Comparison of ENCODE assay signal across 8 mouse cellular contexts in the genomic region with DNA sequence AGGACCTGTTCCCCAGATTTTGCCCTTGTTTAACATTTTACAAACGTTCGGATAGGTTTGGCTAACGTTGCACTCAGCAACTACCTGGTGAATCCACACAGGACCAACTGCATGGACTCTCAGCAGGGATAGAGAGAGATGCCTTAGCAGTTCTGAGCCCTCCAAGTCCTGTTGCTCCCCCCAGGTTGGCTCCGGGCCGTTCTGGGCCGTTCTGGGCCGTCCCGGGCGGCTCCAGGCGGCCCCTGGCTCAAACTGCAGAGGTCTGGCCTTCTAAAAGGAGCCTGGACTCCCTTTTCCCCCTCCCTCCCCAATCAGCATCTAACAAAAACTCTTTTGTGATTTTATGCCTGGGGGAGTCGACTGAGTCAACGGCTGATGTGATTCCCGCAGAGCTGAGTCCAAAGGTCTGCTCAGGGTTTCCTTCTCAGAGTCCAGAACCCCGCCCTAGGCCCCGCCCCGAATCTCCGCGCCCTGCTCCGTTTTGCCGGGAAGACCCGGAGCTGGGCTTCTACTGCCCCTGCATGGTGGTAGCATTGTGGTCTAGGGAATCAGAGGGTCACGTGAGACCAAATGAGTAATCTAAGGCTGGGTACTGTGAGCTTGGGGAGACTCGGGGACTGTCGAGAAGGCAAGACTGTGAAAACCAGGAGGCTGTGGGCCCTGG. TPM values are rescaled to one million over a fixed set of nuclear protein-coding genes. Genes with fewer than 3 reads are reported as not detected.
DNase-seq lines count a peak whose midpoint lies in the region; ATAC-seq and TF ChIP-seq lines count a peak whose summit lies in the region.

No protein-coding gene starts in this region.

- CTCF ChIA-PET in Patski (lab: Charles Lee) = interaction anchor here (0.8 to 5.0 kb wide), 3 partner anchors 13 to 26 kb away, joined by 3 to 23 read pairs (median 5); partner anchors contain the start of gene Adamtsl4

- ATAC-seq in Patski = peak; percentile 34
- ATAC-seq in hindbrain, embryonic 14.5 days (ENCODE audit: low FRiP score) = peak; percentile 68; the same call in 1 of the 2 replicates
- ATAC-seq in megakaryocyte-erythroid progenitor cell, adult 5-6 weeks (replicated peaks; ENCODE audit: low FRiP score, low TSS enrichment, poor library complexity, severe bottlenecking) = 0 out of 2 replicates have a peak, but pooled peaks have one; percentile 49
- ATAC-seq in stomach, embryonic 16.5 days (ENCODE audit: insufficient read depth, low FRiP score) = peak; percentile 94

- no peaks in the 10 kb centered on the region for H3K9me3 ChIP-seq in hindbrain, embryonic 14.5 days (ENCODE audit: control insufficient read depth, low read length)
- H3K9me3 ChIP-seq in stomach, embryonic 16.5 days (replicated peaks; ENCODE audit: control insufficient read depth, low read length) = no peaks in the 10 kb centered on the region

- no peaks in the 10 kb centered on the region for H3K36me3 ChIP-seq in hindbrain, embryonic 14.5 days (replicated peaks; ENCODE audit: control insufficient read depth, insufficient read depth)
- no peaks in the 10 kb centered on the region for H3K36me3 ChIP-seq in stomach, embryonic 16.5 days (ENCODE audit: control insufficient read depth, insufficient read depth, low read length)

- POLR2A ChIA-PET in Patski (lab: Charles Lee) = interaction anchor here (1.0 kb wide), 2 partner anchors 15 to 38 kb away, joined by 3 read pairs; no protein-coding TSS in a partner anchor

- peak overlapping the region; percentile 88 for H3K27ac ChIP-seq in gastrocnemius, adult 2 months
- no peak overlapping the region; the same call in 1 of the 2 replicates for H3K27ac ChIP-seq in hindbrain, embryonic 14.5 days
- H3K27ac ChIP-seq in stomach, embryonic 16.5 days (ENCODE audit: low read length) = peak overlapping the region; percentile 93

- no peak for TF ChIP-seq CTCF in Patski (IDR thresholded peaks at IDR 0.05)
- peak; percentile 39; the same call in 1 of the 2 replicates for TF ChIP-seq CTCF in gastrocnemius, adult 2 months (IDR thresholded peaks at IDR 0.05)

- no peak for DNase-seq in Patski (ENCODE audit: low read depth, low spot score)
- peak; percentile 78 to 80 for DNase-seq in cerebellum, postnatal 10 days
- DNase-seq in gastrocnemius, adult 2 months = peak; percentile 89
- DNase-seq in hindbrain, embryonic 14.5 days (ENCODE audit: low spot score) = peak; percentile 67
- peak; percentile 38 to 56 for DNase-seq in left cerebral cortex, adult 9 months (ENCODE audit: low spot score in 2 of 2)
- no peak for DNase-seq in thymus, postnatal 14 days

- H3K4me2 ChIP-seq in hindbrain, embryonic 14.5 days (replicated peaks) = peak overlapping the region; percentile 49
- peak overlapping the region; percentile 62 for H3K4me2 ChIP-seq in stomach, embryonic 16.5 days (ENCODE audit: low read depth, low read length)

- in situ Hi-C loops in Patski (cut with MboI; ENCODE audit: low pct_unique_long_range_greater_than_20kb) = no loop called here

- peak overlapping the region; percentile 49 for H3K9ac ChIP-seq in hindbrain, embryonic 14.5 days
- H3K9ac ChIP-seq in stomach, embryonic 16.5 days (ENCODE audit: low read length) = peak overlapping the region; percentile 77

- no peaks in the 10 kb centered on the region for H3K27me3 ChIP-seq in Patski
- H3K27me3 ChIP-seq in hindbrain, embryonic 14.5 days (ENCODE audit: control insufficient read depth, insufficient read depth, low read length) = no peaks in the 10 kb centered on the region
- H3K27me3 ChIP-seq in stomach, embryonic 16.5 days (ENCODE audit: control insufficient read depth, insufficient read depth, low read length) = no peaks in the 10 kb centered on the region

- WGBS in hindbrain, embryonic 14.5 days = 7% methylated on average over 24 of the region's 24 CpGs
- 4% methylated on average over 24 of the region's 24 CpGs for WGBS in stomach, embryonic 16.5 days

- H3K4me1 ChIP-seq in hindbrain, embryonic 14.5 days (replicated peaks; ENCODE audit: control insufficient read depth, insufficient read depth, low read length) = 0 out of 2 replicates have a peak, but pooled peaks cover 3% of the 10 kb centered on the region
- peaks cover 20% of the 10 kb centered on the region for H3K4me1 ChIP-seq in stomach, embryonic 16.5 days (ENCODE audit: control insufficient read depth, insufficient read depth, low read length)

- peak overlapping the region; percentile 71 for H3K4me3 ChIP-seq in gastrocnemius, adult 2 months
- H3K4me3 ChIP-seq in hindbrain, embryonic 14.5 days (replicated peaks; ENCODE audit: low read length) = peak overlapping the region; percentile 9; the same call in 1 of the 2 replicates
- peak overlapping the region; percentile 34 for H3K4me3 ChIP-seq in stomach, embryonic 16.5 days (replicated peaks; ENCODE audit: low read length)

- intact Hi-C loops in gastrocnemius, adult 2 months (cut with DNase I) = loop anchor here (2.0 kb wide), 1 partner anchor 53 kb away; no protein-coding TSS in a partner anchor

RNA-seq across cellular contexts. Expression of gene Adamtsl4, which starts 14.3 kb away (rescaled TPM):
- polyA plus RNA-seq in Patski (2021) = 39.5 TPM
- total RNA-seq in gastrocnemius, adult 2 months (2021) = 10 to 100 TPM; 17.2 to 32.0 TPM
- polyA plus RNA-seq in hindbrain, embryonic 14.5 days (2014; fragmentation: Nextera tagmentation; extraction: Ambion mirVana) = 0.35 and 1.3 TPM in 2 replicates
- total RNA-seq in megakaryocyte-erythroid progenitor cell, adult 5-6 weeks (2014; fragmentation: Nextera tagmentation) = 0.20 TPM in 1 of 2 replicates, not detected in the other
- total RNA-seq in megakaryocyte-erythroid progenitor cell, adult 5-6 weeks (2017) = not detected in 2 replicates
- polyA plus RNA-seq in stomach, embryonic 16.5 days (2015; fragmentation: Nextera tagmentation; extraction: Ambion mirVana) = 13.3 and 20.5 TPM in 2 replicates

RNA-seq across cellular contexts. Expression of gene Ecm1, which starts 37.4 kb away (rescaled TPM):
- 64.9 TPM for polyA plus RNA-seq in Patski (2021)
- 10 to 100 TPM; 18.0 to 23.0 TPM for total RNA-seq in gastrocnemius, adult 2 months (2021)
- 11.1 and 12.5 TPM in 2 replicates for polyA plus RNA-seq in hindbrain, embryonic 14.5 days (2014; fragmentation: Nextera tagmentation; extraction: Ambion mirVana)
- 8.2 and 17.2 TPM in 2 replicates for total RNA-seq in megakaryocyte-erythroid progenitor cell, adult 5-6 weeks (2014; fragmentation: Nextera tagmentation)
- not detected in 2 replicates for total RNA-seq in megakaryocyte-erythroid progenitor cell, adult 5-6 weeks (2017)
- polyA plus RNA-seq in stomach, embryonic 16.5 days (2015; fragmentation: Nextera tagmentation; extraction: Ambion mirVana) = 110 and 228 TPM in 2 replicates

RNA-seq across cellular contexts. Expression of gene Mcl1, which starts 43.4 kb away (rescaled TPM):
- 169 TPM for polyA plus RNA-seq in Patski (2021)
- 100 to 1,000 TPM; 110 to 123 TPM for total RNA-seq in gastrocnemius, adult 2 months (2021)
- 60.3 and 72.3 TPM in 2 replicates for polyA plus RNA-seq in hindbrain, embryonic 14.5 days (2014; fragmentation: Nextera tagmentation; extraction: Ambion mirVana)
- 76.0 and 78.6 TPM in 2 replicates for total RNA-seq in megakaryocyte-erythroid progenitor cell, adult 5-6 weeks (2014; fragmentation: Nextera tagmentation)
- 107 and 132 TPM in 2 replicates for total RNA-seq in megakaryocyte-erythroid progenitor cell, adult 5-6 weeks (2017)
- polyA plus RNA-seq in stomach, embryonic 16.5 days (2015; fragmentation: Nextera tagmentation; extraction: Ambion mirVana) = 16.5 and 20.5 TPM in 2 replicates

RNA-seq across cellular contexts. Expression of gene Tars2, which starts 58.0 kb away (rescaled TPM):
- polyA plus RNA-seq in Patski (2021) = 58.1 TPM
- 10 to 100 TPM; 23.0 to 30.8 TPM for total RNA-seq in gastrocnemius, adult 2 months (2021)
- 43.2 and 49.0 TPM in 2 replicates for polyA plus RNA-seq in hindbrain, embryonic 14.5 days (2014; fragmentation: Nextera tagmentation; extraction: Ambion mirVana)
- total RNA-seq in megakaryocyte-erythroid progenitor cell, adult 5-6 weeks (2014; fragmentation: Nextera tagmentation) = 88.1 and 103 TPM in 2 replicates
- total RNA-seq in megakaryocyte-erythroid progenitor cell, adult 5-6 weeks (2017) = 58.0 and 75.5 TPM in 2 replicates
- polyA plus RNA-seq in stomach, embryonic 16.5 days (2015; fragmentation: Nextera tagmentation; extraction: Ambion mirVana) = 48.1 and 52.1 TPM in 2 replicates

Comparison
In these comparisons a context has a peak if more than half of its experiments do, and no peak if none do; other contexts are left out.
1. ATAC-seq: peak in every context shown above with its lines; median percentile 94 in stomach, embryonic 16.5 days; 68 in hindbrain, embryonic 14.5 days; 49 in megakaryocyte-erythroid progenitor cell, adult 5-6 weeks; 34 in Patski.
2. DNase-seq: peak in cerebellum, postnatal 10 days (2 of 2), gastrocnemius, adult 2 months (single experiment), hindbrain, embryonic 14.5 days (single experiment) and left cerebral cortex, adult 9 months (2 of 2); none in Patski (single experiment) and thymus, postnatal 14 days (single experiment).
3. H3K4me3 ChIP-seq: peak in every context shown above with its lines; median percentile 71 in gastrocnemius, adult 2 months; 34 in stomach, embryonic 16.5 days; 9 in hindbrain, embryonic 14.5 days.